Mouse (Mus musculus): ENCODE measurements around the gene Olfr1089.

DNA sequence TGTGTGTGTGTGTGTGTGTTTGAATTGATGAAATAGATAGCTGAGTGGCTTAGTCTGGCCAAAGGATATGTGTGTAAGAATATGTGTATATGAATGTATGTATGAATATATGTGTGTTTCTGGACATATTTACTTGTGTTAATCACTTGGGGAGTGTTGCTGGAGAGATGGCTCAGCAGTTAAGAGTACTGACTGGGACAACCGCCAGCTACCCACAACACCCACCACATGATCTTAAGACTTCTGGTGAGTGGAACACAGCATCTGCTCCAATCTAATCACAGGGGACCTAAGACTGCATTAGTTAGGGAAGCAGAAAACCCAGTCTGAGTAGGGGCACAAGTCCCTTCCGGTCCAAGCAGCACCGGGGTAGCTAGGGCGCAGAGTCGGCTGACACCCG is 27.5 kb upstream of the Olfr1089 start:
- TF ChIP-seq POLR2A (IDR thresholded peaks at IDR 0.05; ENCODE audit: insufficient read depth, low read length) (no peak), CTCF (IDR thresholded peaks at IDR 0.05; ENCODE audit: low read depth, low read length) (no peak), EP300 (IDR thresholded peaks at IDR 0.05; ENCODE audit: insufficient read depth, low read depth, low read length) (no peak)
